Mouse (Mus musculus): ENCODE results near the gene Mea1. TPM values are rescaled to one million over a fixed set of nuclear protein-coding genes. Genes with fewer than 3 reads are reported as not detected.
A peak's percentile ranks its signal among the peaks of the same experiment; 100 is the strongest.

Mea1 gene
- total and polyA plus RNA-seq, 2 experiments from 2014 or later: 44.0 to 101 TPM

- TF ChIP-seq EP300 (IDR thresholded peaks at IDR 0.05; ENCODE audit: low read depth) (no peak), CTCF (IDR thresholded peaks at IDR 0.05; ENCODE audit: low read depth) (no peak)
- H3K9ac ChIP-seq (replicated peaks; ENCODE audit: low read depth, low read length): no peak overlapping the region
- no peaks in the 10 kb centered on the region for H3K27me3 ChIP-seq (ENCODE audit: control insufficient read depth, insufficient read depth, low read length)
These were observed 23.5 kb downstream of the Mea1 start for GRCm38 (mm10) chr17:46702100-46702499.

GRCm38 (mm10) chr17:46702506-46702905, 23.9 kb downstream of the Mea1 start:
- WGBS: 85% methylated on average over 5 of the region's 5 CpGs
- TF ChIP-seq EP300 (IDR thresholded peaks at IDR 0.05; ENCODE audit: low read depth) (no peak), CTCF (IDR thresholded peaks at IDR 0.05; ENCODE audit: low read depth) (no peak)
- H3K27me3 ChIP-seq (ENCODE audit: control insufficient read depth, insufficient read depth, low read length): no peaks in the 10 kb centered on the region
- no peak overlapping the region for H3K4me3 ChIP-seq (ENCODE audit: low read depth, low read length)
- H3K36me3 ChIP-seq (replicated peaks; ENCODE audit: control insufficient read depth, insufficient read depth, low read length): peaks cover 12% of the 10 kb centered on the region; the same call in 1 of the 2 replicates
- no peak overlapping the region for H3K4me2 ChIP-seq (ENCODE audit: low read depth, low read length)
- DNase-seq (ENCODE audit: low spot score): no peak
- no peak overlapping the region for H3K27ac ChIP-seq (ENCODE audit: low read depth)
- no peak overlapping the region for H3K9ac ChIP-seq (replicated peaks; ENCODE audit: low read depth, low read length)
- H3K4me1 ChIP-seq (ENCODE audit: control insufficient read depth, insufficient read depth): peaks cover 15% of the 10 kb centered on the region
- H3K9me3 ChIP-seq (replicated peaks; ENCODE audit: control insufficient read depth, low read length): no peaks in the 10 kb centered on the region
- no peak for ATAC-seq (ENCODE audit: insufficient read depth, low read depth)

More at GRCm38 (mm10) chr17:46702100-46702499, 23.5 kb downstream of the Mea1 start:
- 86% methylated on average over 12 of the region's 12 CpGs for WGBS
- Histone ChIP-seq H3K36me3 (replicated peaks; ENCODE audit: control insufficient read depth, insufficient read depth, low read length) (peaks cover 12% of the 10 kb centered on the region; the same call in 1 of the 2 replicates), H3K9me3 (replicated peaks; ENCODE audit: control insufficient read depth, low read length) (no peaks in the 10 kb centered on the region), H3K4me1 (ENCODE audit: control insufficient read depth, insufficient read depth) (peaks cover 15% of the 10 kb centered on the region), H3K27ac (ENCODE audit: low read depth) (no peak overlapping the region), H3K4me3 (ENCODE audit: low read depth, low read length) (no peak overlapping the region), H3K4me2 (ENCODE audit: low read depth, low read length) (no peak overlapping the region)
- ATAC-seq (ENCODE audit: insufficient read depth, low read depth) (no peak), DNase-seq (ENCODE audit: low spot score) (no peak)

GRCm38 (mm10) chr17:46703971-46704886, 25.6 kb downstream of the Mea1 start:
- peak overlapping the region; percentile 88 for H3K4me2 ChIP-seq (ENCODE audit: low read depth, low read length)
- peaks cover 15% of the 10 kb centered on the region for H3K4me1 ChIP-seq (ENCODE audit: control insufficient read depth, insufficient read depth)
- ATAC-seq (ENCODE audit: insufficient read depth, low read depth) (peak; percentile 71), DNase-seq (ENCODE audit: low spot score) (peak; percentile 30)
- H3K36me3 ChIP-seq (replicated peaks; ENCODE audit: control insufficient read depth, insufficient read depth, low read length): peaks cover 4% of the 10 kb centered on the region; the same call in 1 of the 2 replicates
- H3K4me3 ChIP-seq (ENCODE audit: low read depth, low read length): peak overlapping the region; percentile 86
- peak overlapping the region; percentile 83 for H3K9ac ChIP-seq (replicated peaks; ENCODE audit: low read depth, low read length)
- TF ChIP-seq EP300 (IDR thresholded peaks at IDR 0.05; ENCODE audit: low read depth) (no peak), CTCF (IDR thresholded peaks at IDR 0.05; ENCODE audit: low read depth) (no peak)
- H3K27ac ChIP-seq (ENCODE audit: low read depth): peak overlapping the region; percentile 90
- 5% methylated on average over 29 of the region's 41 CpGs for WGBS
- no peaks in the 10 kb centered on the region for H3K27me3 ChIP-seq (ENCODE audit: control insufficient read depth, insufficient read depth, low read length)
- no peaks in the 10 kb centered on the region for H3K9me3 ChIP-seq (replicated peaks; ENCODE audit: control insufficient read depth, low read length)

GRCm38 (mm10) chr17:46704887-46705835, 26.6 kb downstream of the Mea1 start, which contains the start of gene Ppp2r5d:
Gene Ppp2r5d (minus strand): TSS chr17:46705111.
- no peaks in the 10 kb centered on the region for H3K36me3 ChIP-seq (replicated peaks; ENCODE audit: control insufficient read depth, insufficient read depth, low read length)
- DNase-seq (ENCODE audit: low spot score) (peak; percentile 98), ATAC-seq (ENCODE audit: insufficient read depth, low read depth) (peak; percentile 96)
- peak within 1 kb of the TSS; percentile 88 for H3K4me2 ChIP-seq (ENCODE audit: low read depth, low read length)
- WGBS: 1% methylated on average over 47 of the region's 48 CpGs
- peak within 1 kb of the TSS; percentile 86 for H3K4me3 ChIP-seq (ENCODE audit: low read depth, low read length)
- TF ChIP-seq CTCF (IDR thresholded peaks at IDR 0.05; ENCODE audit: low read depth): no peak
- TF ChIP-seq EP300 (IDR thresholded peaks at IDR 0.05; ENCODE audit: low read depth): no peak
- no peaks in the 10 kb centered on the region for H3K27me3 ChIP-seq (ENCODE audit: control insufficient read depth, insufficient read depth, low read length)
- peak within 1 kb of the TSS; percentile 90 for H3K27ac ChIP-seq (ENCODE audit: low read depth)
- no peaks in the 10 kb centered on the region for H3K9me3 ChIP-seq (replicated peaks; ENCODE audit: control insufficient read depth, low read length)
- H3K9ac ChIP-seq (replicated peaks; ENCODE audit: low read depth, low read length): peak within 1 kb of the TSS; percentile 83
- peaks cover 15% of the 10 kb centered on the region for H3K4me1 ChIP-seq (ENCODE audit: control insufficient read depth, insufficient read depth)

Measured in heart, postnatal 0 days (tissue).